Mouse (Mus musculus): ENCODE measurements at regions not wholly inside any gene's neighbourhood (a gene's known extent, or its start where the extent isn't known, plus 50 kb on each side); places are given as distances from the start of the nearest gene placed in this dataset.
A peak's percentile ranks its signal among the peaks of the same experiment; 100 is the strongest.

GRCm38 (mm10) chr1:29509615-29510131, 729.6 kb upstream of the Gm597 start:
- no peak overlapping the region for H3K4me3 ChIP-seq (ENCODE audit: low read depth, low read length)
- H3K9me3 ChIP-seq (ENCODE audit: low read length): no peaks in the 10 kb centered on the region
- DNase-seq (peak; percentile 2), ATAC-seq (no peak)
- H3K27me3 ChIP-seq (ENCODE audit: insufficient read depth, low read length): no peaks in the 10 kb centered on the region
- no peaks in the 10 kb centered on the region for H3K36me3 ChIP-seq (ENCODE audit: insufficient read depth)
- 19% methylated on average over 5 of the region's 5 CpGs for WGBS
- no peak for TF ChIP-seq CTCF (IDR thresholded peaks at IDR 0.05; ENCODE audit: low read depth)
- no peak overlapping the region for H3K4me2 ChIP-seq (ENCODE audit: low read depth)
- no peaks in the 10 kb centered on the region for H3K4me1 ChIP-seq (ENCODE audit: insufficient read depth)
- no peak overlapping the region for H3K27ac ChIP-seq (ENCODE audit: low read depth, low read length)
- H3K9ac ChIP-seq: no peak overlapping the region
